In the genomic region with DNA sequence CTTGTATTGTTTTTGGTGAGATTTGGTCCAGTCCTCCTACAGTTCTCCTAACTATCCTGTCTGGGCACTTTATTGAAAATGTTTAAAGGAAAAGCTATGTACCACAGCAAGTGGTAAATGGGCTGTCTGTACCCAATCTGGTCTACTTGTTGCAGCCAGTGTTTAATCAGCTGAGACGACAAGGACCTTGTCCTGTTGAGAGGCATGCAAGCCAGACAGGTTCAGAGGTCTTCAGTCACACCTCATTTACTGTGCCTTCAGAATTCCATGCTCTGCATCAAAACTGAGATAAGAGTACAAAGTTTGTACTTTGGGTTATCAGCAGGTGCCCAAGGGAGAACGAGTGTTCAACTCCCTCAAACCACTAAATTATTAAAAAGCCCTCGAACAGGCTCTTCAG, we compare ENCODE assay signal across 19 mouse cellular contexts. TPM values are rescaled to one million over a fixed set of nuclear protein-coding genes. Genes with fewer than 3 reads are reported as not detected.
DNase-seq lines count a peak whose midpoint lies in the region; ATAC-seq and TF ChIP-seq lines count a peak whose summit lies in the region.
"Had no signal": no experiment of that assay in that cellular context is flagged by ENCODE, and none has a peak within 500 bp of the region (broad histone marks: within the 10 kb centered on the region; RNA-seq: fewer than 3 reads in every experiment).

No protein-coding gene starts in this region.

- H3K27ac ChIP-seq in liver, adult 2 months (replicated peaks; ENCODE audit: insufficient read depth, low read depth, low read length), result no peak overlapping the region
- H3K27ac ChIP-seq in liver, embryonic 12.5 days, result no peak overlapping the region
- H3K27ac ChIP-seq in stomach, embryonic 15.5 days, result no peak overlapping the region; the same call in 1 of the 2 replicates
- H3K27ac ChIP-seq in stomach, postnatal 0 days (replicated peaks), result no peak overlapping the region
- H3K27ac ChIP-seq in embryonic facial prominence, embryonic 10.5 days (replicated peaks), result no peak overlapping the region
- H3K27ac ChIP-seq: forebrain, embryonic 15.5 days; heart, embryonic 10.5 days; hindbrain, embryonic 10.5 days; kidney, postnatal 0 days; midbrain, embryonic 13.5 days had no signal

- ATAC-seq in liver, embryonic 12.5 days, result no peak
- peak; percentile 58; the same call in 1 of the 2 replicates for ATAC-seq in stomach, embryonic 15.5 days (ENCODE audit: insufficient read depth, low FRiP score, low read depth)
- ATAC-seq in stomach, postnatal 0 days (ENCODE audit: low FRiP score, low TSS enrichment), result no peak
- ATAC-seq: forebrain, embryonic 15.5 days; hindbrain, embryonic 16.5 days; midbrain, embryonic 13.5 days had no signal

- H3K4me2 ChIP-seq in liver, embryonic 12.5 days, result no peak overlapping the region
- no peak overlapping the region for H3K4me2 ChIP-seq in stomach, embryonic 15.5 days
- H3K4me2 ChIP-seq in stomach, postnatal 0 days (replicated peaks; ENCODE audit: low read depth), result no peak overlapping the region
- H3K4me2 ChIP-seq: forebrain, embryonic 15.5 days; midbrain, embryonic 13.5 days had no signal

- H3K4me1 ChIP-seq in liver, adult 2 months (ENCODE audit: control insufficient read depth, insufficient read depth, low read length), result no peaks in the 10 kb centered on the region
- H3K4me1 ChIP-seq in liver, embryonic 12.5 days, result no peaks in the 10 kb centered on the region
- no peaks in the 10 kb centered on the region for H3K4me1 ChIP-seq in stomach, embryonic 15.5 days
- no peaks in the 10 kb centered on the region for H3K4me1 ChIP-seq in stomach, postnatal 0 days (replicated peaks; ENCODE audit: control insufficient read depth, insufficient read depth)
- H3K4me1 ChIP-seq in embryonic facial prominence, embryonic 10.5 days, result no peaks in the 10 kb centered on the region
- H3K4me1 ChIP-seq: forebrain, embryonic 15.5 days; heart, embryonic 10.5 days; hindbrain, embryonic 10.5 days; midbrain, embryonic 13.5 days had no signal

- H3K27me3 ChIP-seq in liver, adult 2 months (ENCODE audit: control insufficient read depth, insufficient read depth, low read length), result no peaks in the 10 kb centered on the region
- peaks cover 29% of the 10 kb centered on the region for H3K27me3 ChIP-seq in liver, embryonic 12.5 days (replicated peaks)
- H3K27me3 ChIP-seq in stomach, embryonic 15.5 days (replicated peaks), result 0 out of 2 replicates have a peak, but pooled peaks cover 9% of the 10 kb centered on the region
- H3K27me3 ChIP-seq in stomach, postnatal 0 days (ENCODE audit: control insufficient read depth, insufficient read depth, low read length), result no peaks in the 10 kb centered on the region
- peaks cover 80% of the 10 kb centered on the region for H3K27me3 ChIP-seq in embryonic facial prominence, embryonic 10.5 days (replicated peaks; ENCODE audit: low read depth, poor library complexity, severe bottlenecking)

- no peak overlapping the region for H3K4me3 ChIP-seq in liver, adult 2 months (ENCODE audit: insufficient read depth, low read depth, low read length)
- no peak overlapping the region for H3K4me3 ChIP-seq in liver, embryonic 12.5 days
- no peak overlapping the region for H3K4me3 ChIP-seq in stomach, embryonic 15.5 days (replicated peaks)
- H3K4me3 ChIP-seq in stomach, postnatal 0 days (ENCODE audit: low read depth, low read length), result no peak overlapping the region
- H3K4me3 ChIP-seq in embryonic facial prominence, embryonic 10.5 days, result no peak overlapping the region
- H3K4me3 ChIP-seq: forebrain, embryonic 15.5 days; heart, embryonic 10.5 days; hindbrain, embryonic 10.5 days; midbrain, embryonic 13.5 days had no signal

- no peak for TF ChIP-seq CTCF in liver, adult 2 months (IDR thresholded peaks at IDR 0.05; ENCODE audit: low read depth, low read length)
- TF ChIP-seq CTCF in stomach, postnatal 0 days (IDR thresholded peaks at IDR 0.05; ENCODE audit: low read depth), result no peak

- no peak overlapping the region for H3K9ac ChIP-seq in liver, adult 2 months (ENCODE audit: low read depth, low read length)
- H3K9ac ChIP-seq in liver, embryonic 12.5 days, result no peak overlapping the region
- no peak overlapping the region for H3K9ac ChIP-seq in stomach, embryonic 15.5 days
- no peak overlapping the region for H3K9ac ChIP-seq in stomach, postnatal 0 days (ENCODE audit: low read length)
- H3K9ac ChIP-seq: forebrain, embryonic 15.5 days; midbrain, embryonic 13.5 days had no signal

- TF ChIP-seq EP300 in stomach, postnatal 0 days (optimal IDR thresholded peaks at IDR 0.05), result no peak

- H3K9me3 ChIP-seq in liver, embryonic 12.5 days (replicated peaks), result no peaks in the 10 kb centered on the region
- H3K9me3 ChIP-seq in stomach, embryonic 15.5 days, result no peaks in the 10 kb centered on the region
- no peaks in the 10 kb centered on the region for H3K9me3 ChIP-seq in stomach, postnatal 0 days (ENCODE audit: control insufficient read depth, low read length)
- H3K9me3 ChIP-seq in embryonic facial prominence, embryonic 10.5 days, result no peaks in the 10 kb centered on the region
- H3K9me3 ChIP-seq: forebrain, embryonic 15.5 days; heart, embryonic 10.5 days; hindbrain, embryonic 10.5 days; midbrain, embryonic 13.5 days had no signal

- peak; percentile 78 for DNase-seq in liver, adult 2 months (ENCODE audit: extremely low read depth, low read depth, low spot score)
- DNase-seq in stomach, postnatal 0 days (ENCODE audit: low spot score), result no peak
- peak; percentile 34 for DNase-seq in kidney, postnatal 14 days
- no peak for DNase-seq in adrenal gland, adult 18-20 months (ENCODE audit: low spot score in 2 of 2)
- DNase-seq in embryonic facial prominence, embryonic 10.5 days (ENCODE audit: low spot score), result no peak
- DNase-seq: adrenal gland, postnatal 36 days; cerebellum, adult 9-10 months; lung, postnatal 14 days; right cerebral cortex, postnatal 25 days; spleen, adult 18-20 months; thymus, postnatal 25 days had no signal

- no peak for TF ChIP-seq POLR2A in liver, adult 2 months (IDR thresholded peaks at IDR 0.05; ENCODE audit: extremely low read depth, insufficient read depth, low read length)

- no peaks in the 10 kb centered on the region for H3K79me2 ChIP-seq in liver, adult 2 months (ENCODE audit: control insufficient read depth, insufficient read depth, low read length)

- H3K36me3 ChIP-seq in liver, adult 2 months (ENCODE audit: control insufficient read depth, insufficient read depth, low read length), result no peaks in the 10 kb centered on the region
- no peaks in the 10 kb centered on the region for H3K36me3 ChIP-seq in liver, embryonic 12.5 days
- H3K36me3 ChIP-seq in stomach, embryonic 15.5 days, result no peaks in the 10 kb centered on the region
- no peaks in the 10 kb centered on the region for H3K36me3 ChIP-seq in stomach, postnatal 0 days (ENCODE audit: control insufficient read depth, insufficient read depth, low read length)
- H3K36me3 ChIP-seq in embryonic facial prominence, embryonic 10.5 days (replicated peaks), result no peaks in the 10 kb centered on the region
- H3K36me3 ChIP-seq: forebrain, embryonic 15.5 days; heart, embryonic 10.5 days; hindbrain, embryonic 10.5 days; midbrain, embryonic 13.5 days had no signal

- 20% methylated on average over 3 of the region's 3 CpGs for WGBS in liver, adult 2 months
- WGBS in liver, embryonic 12.5 days (ENCODE audit: insufficient replicate concordance), result 40% methylated on average over 3 of the region's 3 CpGs
- WGBS in stomach, embryonic 15.5 days, result 42% methylated on average over 3 of the region's 3 CpGs
- 45% methylated on average over 3 of the region's 3 CpGs for WGBS in stomach, postnatal 0 days
- 70% methylated on average over 3 of the region's 3 CpGs for WGBS in embryonic facial prominence, embryonic 10.5 days

RNA-seq across cellular contexts. Expression of a gene that starts 13.7 kb away (rescaled TPM):
- 23.5 and 23.9 TPM in 2 replicates for total RNA-seq in liver, adult 2 months (2014; rRNA removed)
- 2.4 and 2.7 TPM in 2 replicates for polyA plus RNA-seq in liver, adult 2 months (2012; rRNA removed)
- polyA plus RNA-seq in liver, embryonic 12.5 days (2016; fragmentation: Nextera tagmentation; extraction: Ambion mirVana), result 21.4 and 21.9 TPM in 2 replicates
- polyA plus RNA-seq in stomach, embryonic 15.5 days (2015; fragmentation: Nextera tagmentation; extraction: Ambion mirVana), result 30.6 and 34.3 TPM in 2 replicates
- polyA plus RNA-seq in stomach, postnatal 0 days (2015; fragmentation: Nextera tagmentation; extraction: Ambion mirVana), result 11.6 and 12.4 TPM in 2 replicates
- total RNA-seq in adrenal gland, adult 18-20 months (2021), result 10 to 100 TPM; 51.9 to 61.2 TPM
- polyA plus RNA-seq in embryonic facial prominence, embryonic 10.5 days (2016; fragmentation: Nextera tagmentation; extraction: Ambion mirVana), result 43.0 and 43.4 TPM in 2 replicates

Comparison
In these comparisons a context has a peak if more than half of its experiments do, and no peak if none do; other contexts are left out.
1. DNase-seq: peak in liver, adult 2 months (single experiment) and kidney, postnatal 14 days (single experiment); none in stomach, postnatal 0 days (single experiment), adrenal gland, adult 18-20 months (0 of 2) and embryonic facial prominence, embryonic 10.5 days (single experiment).